Mouse (Mus musculus): ENCODE results near the gene Pnpla2.
"Not testable (repeated sequence)": the region's sequence is repeated elsewhere in the genome, so short reads cannot be mapped to it uniquely, and the experiment has no call there.

The Pnpla2 gene

GRCm38 (mm10) chr7:141431434-141432185, 23.4 kb upstream of the Pnpla2 start:
- no peak for DNase-seq (ENCODE audit: low spot score)

- no peak for DNase-seq (ENCODE audit: low spot score)
These were observed 22.8 kb upstream of the Pnpla2 start for GRCm38 (mm10) chr7:141432186-141432611.

GRCm38 (mm10) chr7:141432741-141433516, 22.1 kb upstream of the Pnpla2 start:
- no peak for DNase-seq (ENCODE audit: low spot score)

- no peak for DNase-seq (ENCODE audit: low spot score)
These were observed 21.2 kb upstream of the Pnpla2 start for GRCm38 (mm10) chr7:141433517-141434400.

- DNase-seq (ENCODE audit: low spot score), result no peak
These were observed 20.5 kb upstream of the Pnpla2 start for GRCm38 (mm10) chr7:141434464-141434863.

- no peak for DNase-seq (ENCODE audit: low spot score)
These were observed 19.7 kb upstream of the Pnpla2 start for GRCm38 (mm10) chr7:141435129-141435855.

- no peak for DNase-seq (ENCODE audit: low spot score)
These were observed 19.0 kb upstream of the Pnpla2 start for GRCm38 (mm10) chr7:141435856-141436522.

- no peak for DNase-seq (ENCODE audit: low spot score)
These were observed 18.5 kb upstream of the Pnpla2 start for GRCm38 (mm10) chr7:141436523-141436892.

GRCm38 (mm10) chr7:141437178-141438120, 17.5 kb upstream of the Pnpla2 start, which contains the start of gene Slc25a22:
Gene Slc25a22, minus strand, starts transcription at chr7:141437892.
- DNase-seq (ENCODE audit: low spot score), result no peak

- no peak for DNase-seq (ENCODE audit: low spot score)
These were observed 16.6 kb upstream of the Pnpla2 start for GRCm38 (mm10) chr7:141438201-141438968.

- no peak for DNase-seq (ENCODE audit: low spot score)
These were observed 15.8 kb upstream of the Pnpla2 start for GRCm38 (mm10) chr7:141439140-141439679.

- no peak for DNase-seq (ENCODE audit: low spot score)
These were observed 15.2 kb upstream of the Pnpla2 start for GRCm38 (mm10) chr7:141439811-141440210.

GRCm38 (mm10) chr7:141440613-141441012, 14.4 kb upstream of the Pnpla2 start:
- no peak for DNase-seq (ENCODE audit: low spot score)

- no peak for DNase-seq (ENCODE audit: low spot score)
These were observed 13.5 kb upstream of the Pnpla2 start for GRCm38 (mm10) chr7:141441460-141441859.

- no peak for DNase-seq (ENCODE audit: low spot score)
These were observed 12.8 kb upstream of the Pnpla2 start for GRCm38 (mm10) chr7:141442199-141442598.

GRCm38 (mm10) chr7:141443081-141443821, 11.7 kb upstream of the Pnpla2 start:
- no peak for DNase-seq (ENCODE audit: low spot score)

GRCm38 (mm10) chr7:141443828-141444237, 11.2 kb upstream of the Pnpla2 start, which contains the start of gene Pidd1:
Gene Pidd1, minus strand, starts transcription at chr7:141444025.
- no peak for DNase-seq (ENCODE audit: low spot score)

GRCm38 (mm10) chr7:141446374-141446773, 8.6 kb upstream of the Pnpla2 start:
- DNase-seq (ENCODE audit: low spot score), result not testable (repeated sequence)

Measured in urinary bladder, postnatal 10 days (tissue).